Mouse (Mus musculus) small intestine, adult 2 months (tissue): Measurements from ENCODE around the gene Ccne1. TPM values are rescaled to one million over a fixed set of nuclear protein-coding genes. Genes with fewer than 3 reads are reported as not detected.
A peak's percentile ranks its signal among the peaks of the same experiment; 100 is the strongest.

Experiments
- H3K27ac ChIP-seq: fragments of 200-500 bp; 2 replicates; pipeline ENCODE4 v1.5.1; 2012; ENCODE audit warnings: low read depth, low read length, control low read depth, inconsistent platforms; ENCODE audit not compliant: insufficient read depth
- H3K27me3 ChIP-seq: fragments of 200-500 bp; 2 replicates; pipeline ENCODE4 v1.6.1; 2012; ENCODE audit warnings: mild to moderate bottlenecking, moderate library complexity, low read length, inconsistent platforms; ENCODE audit not compliant: control insufficient read depth, insufficient read depth
- H3K36me3 ChIP-seq: fragments of 200-500 bp; 2 replicates; pipeline ENCODE4 v1.6.1; 2012; ENCODE audit warnings: mild to moderate bottlenecking, low read length, control low read depth, inconsistent platforms; ENCODE audit not compliant: control insufficient read depth, insufficient read depth
- H3K4me1 ChIP-seq: fragments of 200-500 bp; 2 replicates; pipeline ENCODE4 v1.6.1; 2012; ENCODE audit warnings: low read length, inconsistent platforms, mixed read lengths; ENCODE audit not compliant: control insufficient read depth, insufficient read depth, insufficient read length
- H3K4me3 ChIP-seq: fragments of 200-500 bp; 2 replicates; pipeline ENCODE4 v1.5.1; 2012; ENCODE audit warnings: low read depth, mild to moderate bottlenecking, control low read depth, inconsistent platforms, low read length, moderate library complexity
- CTCF ChIP-seq: fragments of 200-500 bp; IDR thresholded peaks from 2 replicates; pipeline ENCODE4 v1.5.1; 2012; ENCODE audit warnings: low read depth, mild to moderate bottlenecking, control low read depth, inconsistent platforms, low read length, moderate library complexity, mixed read lengths; ENCODE audit not compliant: insufficient replicate concordance, insufficient read length; ENCODE audit errors: extremely low read depth
- POLR2A ChIP-seq: fragments of 200-500 bp; IDR thresholded peaks from 2 replicates; pipeline ENCODE4 v1.6.1; 2012; ENCODE audit warnings: low read depth, mild to moderate bottlenecking, control low read depth, inconsistent platforms, low read length, moderate library complexity
- WGBS: fragments of 180-500 bp; shearing (Covaris S2); methylation state at CpG from one replicate; pipeline ENCODE4 v1.1.7; 2018; 5-methylcytosine and 5-hydroxymethylcytosine counted together
- polyA plus RNA-seq: library from polyadenylated mRNA; depleted of rRNA; stranded (reverse); fragments of >200 nt; gene quantifications from 2 replicates; pipeline ENCODE4 v1.2.3, GENCODE M21; 2012

Gene Ccne1
- polyA plus RNA-seq, 1 experiment: 5.0 TPM

DNA sequence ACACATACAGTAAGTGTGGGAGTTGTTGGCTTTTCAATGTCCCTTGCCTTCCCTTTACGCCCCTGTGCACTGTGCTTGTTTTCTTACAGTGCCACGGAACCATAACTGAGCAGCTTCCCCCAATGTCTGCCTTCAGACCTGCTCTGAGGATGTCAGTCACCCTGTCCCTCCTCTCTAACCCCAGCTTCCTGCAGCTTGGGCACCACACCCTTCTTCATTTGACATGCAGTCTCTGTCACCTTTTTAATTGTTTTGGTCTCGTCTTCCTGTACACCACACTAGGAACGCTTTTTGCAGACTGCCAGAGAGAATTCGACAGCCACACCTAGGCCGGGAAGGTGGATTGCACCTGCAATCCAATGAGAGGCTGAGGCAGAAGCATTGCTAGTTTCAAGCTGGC lies 13.0 kb downstream of the Ccne1 start:
- Histone ChIP-seq H3K36me3 (peaks cover 13% of the 10 kb centered on the region; the same call in 1 of the 2 replicates), H3K4me1 (peaks cover 14% of the 10 kb centered on the region; the same call in 1 of the 2 replicates), H3K4me3 (no peak overlapping the region), H3K27ac (no peak overlapping the region; the same call in 1 of the 2 replicates), H3K27me3 (no peaks in the 10 kb centered on the region)
- 56% methylated on average over 6 of the region's 6 CpGs for WGBS
- TF ChIP-seq POLR2A: no peak
- no peak for TF ChIP-seq CTCF

DNA sequence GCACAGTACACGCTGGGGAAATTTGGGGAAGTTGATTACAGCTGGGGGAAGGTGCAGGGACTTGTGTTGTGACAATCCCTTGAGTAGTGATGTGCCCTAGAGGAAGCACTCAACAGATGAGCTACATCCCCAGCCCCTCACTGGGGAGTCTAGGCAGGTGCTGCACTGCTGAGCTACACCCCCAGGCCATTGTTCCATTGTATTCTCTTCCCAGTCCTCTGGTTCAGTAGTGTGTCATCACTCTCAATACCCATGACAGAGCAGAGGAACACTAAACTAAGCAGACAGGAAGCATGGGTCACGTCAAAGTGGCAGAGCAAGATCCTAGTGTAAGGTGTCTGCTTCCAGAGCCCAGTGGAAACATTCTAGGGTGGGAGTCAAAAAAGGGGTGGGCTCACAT lies 14.2 kb downstream of the Ccne1 start:
- 50% methylated on average over 2 of the region's 2 CpGs for WGBS
- TF ChIP-seq CTCF (no peak), POLR2A (no peak)

DNA sequence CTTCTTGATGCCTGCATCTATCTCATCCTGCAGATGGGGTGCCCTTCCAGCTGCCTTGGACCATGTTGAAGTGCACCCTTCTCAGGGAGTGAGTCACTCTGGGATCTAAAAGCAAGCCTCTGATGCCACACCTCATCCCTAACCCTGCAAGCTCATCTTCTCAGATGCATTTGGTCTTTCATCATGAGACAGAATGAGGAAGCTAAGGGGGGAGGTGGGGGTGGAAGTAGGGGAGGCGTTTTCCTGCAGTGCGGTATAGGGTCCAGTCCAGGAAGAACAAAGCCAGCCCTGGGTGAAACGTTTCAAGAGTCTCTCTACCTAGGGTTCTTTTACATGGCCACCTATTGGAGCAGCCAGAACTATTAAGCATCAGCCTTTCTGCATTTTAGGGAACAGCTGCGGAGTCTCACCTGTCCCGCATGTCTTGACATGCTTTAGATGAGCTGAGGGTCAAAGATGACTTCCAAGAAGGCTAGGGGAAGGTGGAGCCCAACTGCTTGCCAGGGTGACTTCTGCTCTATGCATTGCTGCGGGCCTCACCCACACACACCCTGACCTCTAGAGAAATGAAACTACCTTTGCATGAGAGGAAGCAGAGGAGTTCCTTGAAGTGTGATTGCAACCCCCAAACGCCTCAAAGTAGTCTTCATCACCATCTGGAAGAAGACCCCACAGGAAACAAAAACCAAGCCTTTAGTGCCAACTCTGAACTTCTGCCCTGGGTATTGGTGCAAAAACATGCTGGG lies 17.2 kb downstream of the Ccne1 start:
- 38% methylated on average over 7 of the region's 7 CpGs for WGBS
- Histone ChIP-seq H3K36me3 (no peaks in the 10 kb centered on the region), H3K4me1 (peaks cover 29% of the 10 kb centered on the region), H3K27ac (peak overlapping the region; percentile 55), H3K27me3 (no peaks in the 10 kb centered on the region), H3K4me3 (no peak overlapping the region)
- TF ChIP-seq POLR2A (no peak), CTCF (no peak)

More for the DNA sequence above, 14.2 kb downstream of the Ccne1 start:
- Histone ChIP-seq H3K27ac (no peak overlapping the region), H3K4me3 (no peak overlapping the region), H3K4me1 (peaks cover 20% of the 10 kb centered on the region; the same call in 1 of the 2 replicates), H3K27me3 (no peaks in the 10 kb centered on the region), H3K36me3 (peaks cover 2% of the 10 kb centered on the region; the same call in 1 of the 2 replicates)

DNA sequence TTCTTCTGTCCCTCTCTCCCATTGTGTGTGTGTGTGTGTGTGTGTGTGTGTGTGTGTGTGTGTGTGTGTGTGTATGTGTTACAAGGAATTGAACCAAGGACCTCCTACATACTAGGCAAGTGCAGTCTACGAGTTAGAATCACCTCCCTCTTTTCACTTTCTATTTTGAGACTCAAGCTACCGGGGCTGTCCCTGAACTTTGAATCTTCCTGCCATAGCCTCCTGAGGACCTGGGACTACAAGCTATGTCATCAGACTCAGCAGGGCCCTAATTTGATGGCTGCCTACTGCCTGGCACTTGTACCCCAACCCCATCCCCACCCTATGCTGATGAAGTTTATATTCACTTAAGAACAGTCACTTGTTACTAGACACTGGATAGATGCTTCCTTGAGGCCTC lies 18.9 kb downstream of the Ccne1 start:
- Histone ChIP-seq H3K27me3 (no peaks in the 10 kb centered on the region), H3K27ac (no peak overlapping the region), H3K4me3 (no peak overlapping the region), H3K36me3 (no peaks in the 10 kb centered on the region), H3K4me1 (peaks cover 25% of the 10 kb centered on the region)
- 16% methylated on average over 2 of the region's 2 CpGs for WGBS
- no peak for TF ChIP-seq CTCF
- no peak for TF ChIP-seq POLR2A

DNA sequence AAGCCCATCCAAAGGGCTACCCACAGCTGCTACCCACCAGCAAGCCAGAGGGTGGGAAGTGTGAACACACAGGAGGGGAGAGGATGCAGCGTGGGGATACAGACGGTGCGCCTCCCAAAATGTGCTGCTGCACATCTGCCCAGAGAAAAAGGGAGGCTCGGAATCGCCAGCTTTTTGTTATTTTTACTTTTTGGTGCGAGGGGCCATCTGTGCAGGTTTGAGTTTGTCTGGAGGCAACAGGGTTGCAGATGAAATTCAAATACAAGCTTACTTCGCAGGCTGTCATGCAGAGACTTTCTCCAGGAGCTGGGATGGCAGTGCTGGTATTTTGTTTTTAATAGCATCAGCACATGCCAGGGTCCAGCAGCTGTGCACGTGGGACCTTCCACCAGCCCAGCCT lies 19.5 kb downstream of the Ccne1 start:
- no peak overlapping the region for H3K4me3 ChIP-seq
- no peaks in the 10 kb centered on the region for H3K36me3 ChIP-seq
- TF ChIP-seq CTCF (no peak), POLR2A (no peak)
- 85% methylated on average over 8 of the region's 8 CpGs for WGBS
- H3K27ac ChIP-seq: no peak overlapping the region
- H3K4me1 ChIP-seq: peaks cover 25% of the 10 kb centered on the region
- H3K27me3 ChIP-seq: no peaks in the 10 kb centered on the region

DNA sequence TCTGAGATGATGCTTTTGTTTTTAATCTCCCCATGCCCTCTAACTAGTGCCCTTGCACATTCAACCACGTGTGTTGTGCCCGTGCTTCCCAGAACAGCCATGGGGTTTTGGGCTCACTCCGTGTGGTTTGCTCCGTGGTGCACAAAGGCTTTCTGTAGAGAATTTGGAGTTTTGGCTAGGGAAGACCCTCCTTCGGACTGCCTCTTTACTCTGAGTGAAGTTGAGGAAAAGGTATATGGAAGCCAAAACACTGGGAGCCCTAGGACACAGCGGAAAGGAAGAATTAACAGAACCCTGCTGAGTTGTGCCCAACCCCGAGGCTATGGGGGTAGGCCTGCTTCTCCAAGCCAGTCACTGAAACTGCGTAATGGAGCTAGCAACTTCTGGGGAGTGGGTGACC lies 20.9 kb downstream of the Ccne1 start:
- Histone ChIP-seq H3K36me3 (no peaks in the 10 kb centered on the region), H3K27ac (no peak overlapping the region)
- no peak for TF ChIP-seq POLR2A
- no peak for TF ChIP-seq CTCF

DNA sequence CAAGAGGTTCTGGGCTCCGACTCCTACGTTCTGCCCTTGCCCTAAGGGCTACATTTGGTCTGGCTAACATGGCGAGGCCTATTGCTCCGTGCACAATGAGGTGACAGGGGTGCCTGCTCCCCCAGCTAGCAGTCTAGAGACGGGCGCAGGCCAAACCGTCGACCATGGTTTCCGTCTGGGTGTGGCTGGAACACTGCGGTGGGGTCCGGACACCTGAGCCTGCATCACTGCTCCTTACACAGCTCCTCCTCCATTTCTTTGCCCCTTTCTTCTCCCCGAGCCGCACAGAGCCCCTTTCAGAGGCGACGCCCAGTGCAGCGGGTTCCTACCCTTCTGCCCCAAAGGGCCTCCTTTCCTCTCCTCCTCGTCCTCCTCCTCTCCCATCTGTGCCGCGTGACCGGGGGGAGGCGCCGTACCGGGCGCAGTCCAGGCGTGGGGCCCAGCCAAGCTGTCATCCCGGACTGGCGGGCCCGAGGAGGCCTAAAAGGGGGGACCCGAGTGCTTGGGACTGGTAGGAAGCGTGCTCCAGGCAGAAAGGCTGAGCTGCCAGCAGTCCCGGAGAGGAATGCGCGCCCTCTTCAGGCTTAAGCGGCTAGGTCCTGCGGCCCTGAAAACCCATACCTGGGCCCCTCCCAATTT lies 21.6 kb downstream of the Ccne1 start:
- Histone ChIP-seq H3K27ac (peak overlapping the region; percentile 42; the same call in 1 of the 2 replicates), H3K4me3 (peak overlapping the region; percentile 71), H3K36me3 (no peaks in the 10 kb centered on the region), H3K27me3 (no peaks in the 10 kb centered on the region), H3K4me1 (peaks cover 25% of the 10 kb centered on the region)
- WGBS: under 1% methylated on average over 35 of the region's 35 CpGs
- TF ChIP-seq CTCF: 0 out of 2 replicates have a peak, but pooled peaks have one; percentile 21
- no peak for TF ChIP-seq POLR2A

More for the DNA sequence above, 20.9 kb downstream of the Ccne1 start:
- Histone ChIP-seq H3K4me1 (peaks cover 25% of the 10 kb centered on the region), H3K27me3 (no peaks in the 10 kb centered on the region), H3K4me3 (no peak overlapping the region)
- WGBS: 77% methylated on average over 8 of the region's 8 CpGs
